Mouse (Mus musculus): ENCODE measurements around the gene Ppp1r9b.

Gene Ppp1r9b

DNA sequence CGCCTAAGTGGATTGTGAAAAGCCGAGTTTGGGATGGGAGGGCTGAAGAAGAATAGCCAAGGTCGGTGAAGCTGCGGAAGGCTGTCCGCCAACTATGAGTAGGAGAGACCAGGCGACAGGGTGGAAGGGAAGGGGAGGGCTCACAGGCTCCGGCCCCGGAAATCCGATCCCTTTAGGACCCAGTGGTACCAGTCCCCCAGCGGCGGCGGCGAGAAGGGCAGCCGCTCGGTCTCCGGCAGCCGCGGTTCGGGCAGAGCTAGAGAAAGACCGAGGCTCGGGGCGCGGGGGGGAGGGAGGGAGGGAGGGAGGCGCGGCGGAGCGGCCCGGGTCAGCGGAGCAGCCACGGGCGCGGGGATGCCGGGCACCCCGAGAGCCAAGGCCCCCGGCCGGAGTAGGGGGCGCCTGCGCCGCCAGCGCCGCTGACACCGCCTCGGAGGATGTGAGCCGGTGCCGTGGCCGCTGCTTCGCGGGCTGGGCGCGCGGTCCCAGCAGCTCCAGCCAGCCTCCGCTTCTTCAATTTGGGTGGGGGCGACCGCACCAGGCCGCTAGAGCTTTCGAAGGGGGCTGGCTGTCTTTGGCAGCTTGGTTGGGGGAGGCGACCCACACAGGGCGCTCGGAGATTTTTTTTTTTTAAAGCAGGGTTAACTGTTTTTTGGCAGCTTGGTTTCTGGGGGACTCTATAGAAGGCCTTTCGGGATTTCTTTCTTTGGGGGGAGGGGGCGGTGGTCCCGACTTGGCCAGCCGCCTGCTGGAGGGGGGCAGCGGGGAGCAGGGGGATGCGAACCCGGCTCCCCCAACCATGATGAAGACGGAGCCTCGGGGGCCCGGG is at the start of gene Ppp1r9b:
Gene Ppp1r9b (plus strand): TSS at position 287 of the 829 bp plus-strand sequence.
- CTCF ChIA-PET = interaction anchor here (0.6 to 0.8 kb wide), 3 partner anchors 10 to 18 kb away, joined by 3 to 5 read pairs (median 5); no protein-coding TSS in a partner anchor

DNA sequence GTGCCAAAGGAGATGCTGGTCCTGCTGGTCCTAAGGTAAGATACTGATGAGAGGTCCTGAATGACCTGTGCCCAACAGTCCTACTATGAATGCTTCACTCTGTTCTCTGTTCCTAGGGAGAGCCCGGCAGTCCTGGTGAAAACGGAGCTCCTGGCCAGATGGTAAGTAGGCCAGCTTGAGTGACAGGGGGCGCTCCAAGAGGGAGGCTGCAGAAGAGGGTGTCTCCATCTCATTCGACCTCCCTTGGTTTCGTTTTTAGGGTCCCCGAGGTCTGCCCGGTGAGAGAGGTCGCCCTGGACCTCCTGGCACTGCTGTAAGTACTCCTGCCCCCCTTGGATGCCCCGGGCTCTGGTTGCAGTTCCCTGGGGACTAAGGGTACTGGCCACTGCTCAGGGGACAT is 49.7 kb upstream of the Ppp1r9b start:
- CTCF ChIA-PET = interaction anchor here (1.1 kb wide), 1 partner anchor 30 kb away, joined by 5 read pairs; no protein-coding TSS in a partner anchor

DNA sequence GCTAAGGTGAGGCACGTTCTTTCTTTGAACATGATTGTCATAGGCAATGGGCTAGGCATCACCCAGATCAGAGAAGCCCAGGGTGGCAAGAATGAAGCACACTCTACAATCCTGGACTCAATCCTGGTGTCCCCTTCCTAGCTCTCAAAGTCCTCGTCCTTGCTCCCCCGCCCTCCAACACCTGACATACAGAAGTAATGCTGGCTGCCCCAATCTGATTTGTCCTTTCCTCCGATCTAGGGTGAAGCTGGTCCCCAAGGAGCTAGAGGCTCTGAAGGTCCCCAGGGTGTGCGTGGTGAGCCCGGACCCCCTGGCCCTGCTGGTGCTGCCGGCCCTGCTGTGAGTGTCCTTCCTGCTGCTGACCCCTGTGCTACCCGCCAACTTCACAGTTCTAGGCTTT is 49.1 kb upstream of the Ppp1r9b start:
- CTCF ChIA-PET = no interaction called here

DNA sequence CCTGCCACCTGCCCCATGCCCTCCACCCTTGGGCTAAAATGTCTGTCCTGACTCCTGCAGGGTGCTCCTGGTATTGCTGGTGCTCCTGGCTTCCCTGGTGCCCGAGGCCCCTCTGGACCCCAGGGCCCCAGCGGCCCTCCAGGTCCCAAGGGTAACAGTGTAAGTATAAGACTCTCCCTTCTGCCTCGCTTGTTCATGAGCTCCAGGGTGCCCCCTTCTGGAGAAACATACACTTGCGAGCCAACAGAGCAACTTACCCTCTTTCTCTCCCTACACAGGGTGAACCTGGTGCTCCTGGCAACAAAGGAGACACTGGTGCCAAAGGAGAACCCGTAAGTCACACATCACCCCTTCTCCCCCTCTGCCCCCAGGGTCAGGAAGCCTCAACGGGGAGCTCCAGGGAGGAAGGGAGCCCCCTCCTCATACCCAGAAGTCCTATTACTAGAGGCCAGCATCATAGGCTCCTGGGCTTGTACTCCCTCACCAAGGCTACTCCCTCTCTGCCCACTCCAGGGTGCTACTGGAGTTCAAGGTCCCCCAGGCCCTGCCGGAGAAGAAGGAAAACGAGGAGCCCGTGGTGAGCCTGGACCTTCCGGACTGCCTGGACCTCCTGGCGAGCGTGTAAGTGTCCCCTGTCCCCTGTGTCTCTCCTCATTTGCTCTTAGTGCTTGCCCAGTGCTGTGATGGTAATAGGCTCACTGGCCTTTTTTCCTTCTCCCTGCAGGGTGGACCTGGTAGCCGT is 48.4 kb upstream of the Ppp1r9b start:
- CTCF ChIA-PET = no interaction called here

DNA sequence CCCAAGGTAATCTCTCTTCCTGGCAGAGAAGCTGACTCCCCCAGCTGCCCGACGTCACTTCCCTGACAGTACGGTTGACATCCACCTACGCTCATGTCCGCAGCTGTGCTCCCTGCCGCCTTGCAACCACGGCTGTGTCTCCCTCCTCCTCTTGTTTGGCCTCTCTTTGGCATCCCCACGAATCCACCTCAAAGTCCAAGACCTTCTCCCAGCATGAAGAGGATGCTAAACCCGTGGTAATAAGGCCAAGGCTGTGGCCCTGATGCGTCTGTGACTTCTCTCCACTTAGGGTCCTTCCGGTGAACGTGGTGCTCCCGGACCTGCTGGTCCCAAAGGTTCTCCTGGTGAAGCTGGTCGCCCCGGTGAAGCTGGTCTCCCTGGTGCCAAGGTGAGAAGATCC is 47.8 kb upstream of the Ppp1r9b start:
- CTCF ChIA-PET = no interaction called here

DNA sequence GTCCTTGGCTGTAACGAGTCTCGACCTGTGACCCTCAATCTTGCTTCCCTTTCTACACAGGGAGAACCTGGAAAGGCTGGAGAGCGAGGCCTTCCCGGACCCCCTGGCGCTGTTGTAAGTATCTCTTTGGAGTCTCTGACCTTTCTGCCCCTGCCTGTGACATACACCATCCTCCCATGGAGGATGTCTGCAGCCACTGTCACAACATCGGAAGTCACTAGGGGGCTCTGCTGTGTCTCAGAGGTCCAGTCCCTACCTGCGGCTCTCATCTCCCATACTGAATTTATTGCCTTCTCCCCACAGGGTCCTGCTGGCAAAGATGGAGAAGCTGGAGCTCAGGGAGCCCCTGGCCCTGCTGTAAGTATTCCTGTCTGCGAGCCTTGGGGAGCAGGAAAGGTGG is 46.5 kb upstream of the Ppp1r9b start:
- CTCF ChIA-PET = no interaction called here

DNA sequence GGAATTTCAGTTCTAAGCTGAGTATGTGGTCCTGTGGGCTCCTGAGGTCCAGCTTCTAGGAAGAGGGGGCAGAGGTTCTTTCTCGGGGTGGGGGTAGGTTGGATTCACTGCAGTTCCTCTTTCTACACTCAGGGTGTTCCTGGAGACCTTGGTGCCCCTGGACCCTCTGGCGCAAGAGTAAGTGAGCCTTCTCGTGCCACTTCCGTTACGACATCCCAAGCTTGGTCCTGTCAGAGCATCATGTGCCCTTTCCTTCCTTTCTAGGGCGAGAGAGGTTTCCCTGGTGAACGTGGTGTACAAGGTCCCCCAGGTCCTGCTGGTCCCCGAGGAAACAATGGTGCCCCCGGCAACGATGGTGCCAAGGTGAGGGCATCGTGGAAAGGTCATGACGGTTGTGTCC is 45.6 kb upstream of the Ppp1r9b start:
- CTCF ChIA-PET = no interaction called here

DNA sequence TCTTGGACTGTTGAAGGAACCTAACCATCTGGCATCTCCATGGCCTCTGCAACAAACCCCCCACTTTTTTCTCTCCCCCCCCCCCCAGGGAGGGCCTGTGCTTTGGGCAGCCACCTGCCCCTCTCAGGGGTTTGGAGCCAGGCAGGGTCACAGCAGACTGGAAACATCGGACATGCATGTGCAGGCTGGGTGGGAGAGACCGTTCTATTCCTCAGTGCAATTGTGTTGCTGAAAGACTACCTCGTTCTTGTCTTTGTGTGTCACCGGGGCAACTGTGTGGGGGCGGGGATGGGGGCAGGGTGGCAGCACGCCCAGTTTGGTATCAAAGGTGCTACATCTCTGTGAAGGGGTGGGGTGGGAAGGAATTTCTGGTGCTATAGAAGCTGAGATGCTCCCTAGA is 38.7 kb upstream of the Ppp1r9b start:
- CTCF ChIA-PET = no interaction called here

DNA sequence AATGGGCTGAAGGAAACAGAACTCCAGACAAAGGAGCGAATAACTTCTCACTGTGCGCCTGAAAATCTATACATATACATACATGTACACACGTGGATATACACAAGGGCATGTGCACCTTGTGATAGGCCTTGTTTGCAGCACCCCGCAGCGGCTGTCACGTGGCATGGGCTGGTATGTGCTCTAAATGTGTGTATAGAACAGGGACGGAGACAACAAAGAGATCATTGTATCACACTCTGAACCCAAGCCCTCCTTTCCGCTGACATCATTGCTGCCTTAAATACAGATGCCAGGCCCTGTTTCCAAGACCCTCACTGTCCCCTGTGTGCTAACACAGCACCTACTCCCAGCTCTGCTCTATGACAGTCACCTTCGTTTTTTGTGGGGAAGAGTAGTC is 35.7 kb upstream of the Ppp1r9b start:
- CTCF ChIA-PET = no interaction called here

DNA sequence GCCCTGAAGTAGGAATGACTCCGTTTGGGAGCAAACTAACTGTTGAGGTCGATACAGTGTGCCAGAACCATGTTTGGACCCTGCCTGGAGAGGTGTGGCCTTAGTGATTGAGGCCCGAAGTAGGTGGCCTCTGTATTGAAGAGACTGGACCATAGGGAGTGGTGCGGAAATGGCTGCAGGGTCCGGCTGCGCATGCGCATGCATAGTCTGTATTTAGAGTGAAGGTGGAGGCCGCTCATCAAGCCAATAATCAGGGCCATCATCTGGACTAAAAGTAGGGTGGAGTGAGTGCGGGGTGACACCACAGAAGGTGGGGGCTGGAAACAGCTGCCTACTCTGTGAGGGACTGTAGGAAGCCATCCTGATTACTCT is 33.2 kb upstream of the Ppp1r9b start:
- CTCF ChIA-PET = no interaction called here

DNA sequence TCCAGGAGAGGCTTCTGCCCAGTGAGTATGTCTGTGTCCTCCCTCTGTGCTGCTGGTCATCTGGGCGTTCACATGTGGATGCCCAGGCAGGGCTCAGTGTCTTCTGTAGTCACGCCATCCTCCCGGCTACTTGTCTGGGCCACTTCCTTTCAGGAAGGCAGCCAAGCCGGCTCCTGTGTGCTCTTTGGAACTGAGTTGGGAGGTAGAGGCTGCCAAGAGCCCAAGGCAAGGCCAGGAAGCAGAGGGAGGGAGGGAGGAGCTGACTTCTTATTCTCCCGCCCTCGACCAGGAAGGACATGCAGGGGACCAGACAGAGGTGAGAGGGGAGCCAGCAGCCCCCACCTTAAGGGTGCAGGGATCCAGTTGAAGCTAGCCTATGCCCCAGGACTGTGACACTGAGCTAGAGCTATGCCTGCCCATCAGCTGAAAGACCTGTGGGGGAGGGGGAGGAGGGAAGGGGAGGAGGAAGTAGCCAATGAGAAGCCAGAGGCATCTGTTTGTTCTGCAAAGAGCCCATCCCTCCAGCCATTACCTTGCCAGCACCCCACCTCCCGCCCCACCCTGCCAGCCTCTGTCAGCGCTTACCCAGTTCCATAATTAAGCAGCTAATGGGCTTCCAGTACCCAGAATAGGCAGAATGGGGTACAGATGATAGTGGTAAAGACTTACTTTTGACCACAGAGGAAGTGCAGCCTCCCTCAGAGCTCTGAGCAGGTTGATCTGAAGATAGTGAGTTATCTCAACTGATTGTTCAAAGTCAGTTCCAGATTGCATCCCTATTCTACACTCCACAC is 32.6 kb upstream of the Ppp1r9b start:
- CTCF ChIA-PET = no interaction called here

DNA sequence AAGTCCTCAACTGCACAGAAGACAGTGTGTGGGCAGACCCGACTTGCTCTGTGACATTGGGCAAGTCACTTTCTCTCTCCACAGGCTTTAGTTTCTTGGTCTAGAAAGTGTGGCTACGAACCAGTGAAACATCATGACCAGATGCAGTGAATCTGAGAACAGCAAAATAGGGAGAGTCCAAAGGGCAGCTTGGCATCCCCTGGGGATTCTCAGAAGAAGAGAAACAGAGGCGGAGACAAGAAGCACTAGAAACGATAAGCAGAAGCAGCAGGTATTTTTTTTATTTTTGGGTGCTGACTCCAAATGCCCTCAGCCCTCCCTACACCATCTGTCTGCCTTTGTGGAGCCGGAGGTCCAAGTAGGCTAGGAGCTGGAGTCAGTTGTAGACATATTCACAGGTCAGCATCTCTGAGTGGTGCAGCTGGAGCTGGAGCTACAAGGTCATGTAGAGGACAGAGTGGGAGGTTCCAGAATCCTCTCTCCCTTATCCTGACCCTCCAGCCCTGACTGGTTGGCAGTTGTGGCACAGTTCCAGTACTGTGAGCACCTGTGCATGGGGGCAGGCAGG is 28.2 kb upstream of the Ppp1r9b start:
- CTCF ChIA-PET = no interaction called here

DNA sequence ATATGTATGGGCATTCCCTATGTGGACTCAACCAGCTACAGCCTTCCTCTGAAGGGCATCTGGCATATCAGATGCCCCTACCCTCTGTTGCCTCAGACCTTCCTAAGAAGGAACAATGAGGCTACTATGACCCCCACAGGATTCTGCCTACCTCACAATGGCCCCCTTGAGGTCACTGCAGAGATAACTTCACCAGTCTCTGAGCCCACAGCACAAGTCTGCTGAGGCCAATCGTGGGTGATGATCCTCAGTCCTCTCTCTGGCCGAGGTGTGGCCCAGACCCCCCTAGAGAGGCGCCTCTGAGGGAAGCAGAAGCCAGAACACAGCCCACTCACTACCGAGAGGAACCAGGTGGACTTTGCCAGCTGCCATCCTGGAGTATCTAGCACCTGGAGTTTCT is 23.4 kb upstream of the Ppp1r9b start, which contains the start of gene Hils1:
Gene Hils1 (plus strand): TSS at position 175 of the 400 bp plus-strand sequence.
- CTCF ChIA-PET = no interaction called here

DNA sequence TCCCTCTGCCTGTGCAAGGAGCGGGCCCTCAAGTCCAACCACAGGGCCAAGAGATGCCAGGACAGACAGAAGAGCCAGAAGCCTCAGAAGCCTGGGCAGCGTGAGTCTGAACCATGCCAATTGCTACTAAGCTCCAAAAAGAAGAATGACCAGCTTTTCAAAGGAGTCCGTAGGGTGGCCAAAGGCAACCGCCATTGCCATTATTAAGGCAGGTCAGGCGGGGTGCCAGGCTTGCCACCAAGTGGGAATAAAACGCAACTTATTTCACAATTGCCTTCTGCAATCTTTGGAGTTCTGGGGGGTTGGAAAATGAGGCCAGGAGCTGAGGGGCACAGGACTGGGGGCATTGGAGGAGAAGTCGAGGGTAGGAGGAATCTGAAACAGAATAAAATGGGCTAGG is 22.6 kb upstream of the Ppp1r9b start:
- CTCF ChIA-PET = no interaction called here

DNA sequence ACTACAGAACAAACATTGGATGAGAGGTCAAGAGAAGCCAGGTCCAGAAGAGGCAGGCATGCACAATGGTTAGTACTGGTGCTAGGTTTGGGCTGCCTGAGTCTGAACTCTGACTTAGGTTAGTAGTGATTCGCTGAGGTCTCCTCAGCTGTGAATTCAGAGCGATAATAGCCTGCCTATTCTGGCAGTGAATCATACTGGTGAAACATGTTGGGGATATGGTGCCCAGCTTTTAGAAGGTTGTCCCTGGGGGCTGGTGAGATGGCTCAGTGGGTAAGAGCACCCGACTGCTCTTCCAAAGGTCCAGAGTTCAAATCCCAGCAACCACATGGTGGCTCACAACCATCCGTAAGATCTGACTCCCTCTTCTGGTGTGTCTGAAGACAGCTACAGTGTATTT is 21.1 kb upstream of the Ppp1r9b start:
- CTCF ChIA-PET = interaction anchor here (0.6 to 0.7 kb wide), 3 partner anchors 16 to 1651 kb away, joined by 3 to 5 read pairs (median 4); no protein-coding TSS in a partner anchor

DNA sequence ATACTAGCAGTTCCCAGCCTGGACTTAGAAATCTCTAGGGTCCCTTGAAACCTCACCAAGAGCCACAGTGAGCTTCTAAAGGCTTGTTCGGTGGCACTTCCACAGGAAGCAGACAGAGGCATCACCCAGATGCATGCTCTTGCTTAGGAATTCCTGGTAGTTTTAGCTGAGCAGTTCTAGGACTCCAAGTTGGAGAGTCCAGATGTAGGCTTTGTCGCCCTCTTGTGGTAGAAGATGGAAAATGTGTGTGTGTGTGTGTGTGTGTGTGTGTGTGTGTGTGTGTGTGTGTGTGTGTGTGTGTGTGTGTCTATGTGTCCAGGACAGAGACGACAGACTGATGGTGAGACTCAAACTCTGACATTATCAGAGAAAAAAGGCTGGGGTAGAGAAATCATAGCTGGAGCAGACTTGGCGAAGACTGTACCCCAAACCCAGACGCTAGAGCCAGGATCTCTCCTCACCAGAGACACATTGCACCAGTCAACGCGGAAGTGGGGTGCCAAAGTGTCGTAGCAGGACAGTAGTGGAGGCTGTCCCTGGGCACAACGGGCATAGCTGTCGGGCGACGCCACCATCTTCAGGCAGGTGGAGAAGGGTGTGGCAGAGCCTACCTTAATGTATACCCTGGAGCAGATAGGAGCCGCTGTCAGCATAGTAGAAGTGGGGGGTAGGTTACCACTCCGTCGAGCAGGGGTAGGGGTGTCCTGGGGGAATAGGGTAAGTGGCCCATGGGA is 20.5 kb upstream of the Ppp1r9b start:
- CTCF ChIA-PET = interaction anchor here (0.6 to 1.1 kb wide), 3 partner anchors 16 to 1650 kb away, joined by 3 to 5 read pairs (median 5); no protein-coding TSS in a partner anchor

DNA sequence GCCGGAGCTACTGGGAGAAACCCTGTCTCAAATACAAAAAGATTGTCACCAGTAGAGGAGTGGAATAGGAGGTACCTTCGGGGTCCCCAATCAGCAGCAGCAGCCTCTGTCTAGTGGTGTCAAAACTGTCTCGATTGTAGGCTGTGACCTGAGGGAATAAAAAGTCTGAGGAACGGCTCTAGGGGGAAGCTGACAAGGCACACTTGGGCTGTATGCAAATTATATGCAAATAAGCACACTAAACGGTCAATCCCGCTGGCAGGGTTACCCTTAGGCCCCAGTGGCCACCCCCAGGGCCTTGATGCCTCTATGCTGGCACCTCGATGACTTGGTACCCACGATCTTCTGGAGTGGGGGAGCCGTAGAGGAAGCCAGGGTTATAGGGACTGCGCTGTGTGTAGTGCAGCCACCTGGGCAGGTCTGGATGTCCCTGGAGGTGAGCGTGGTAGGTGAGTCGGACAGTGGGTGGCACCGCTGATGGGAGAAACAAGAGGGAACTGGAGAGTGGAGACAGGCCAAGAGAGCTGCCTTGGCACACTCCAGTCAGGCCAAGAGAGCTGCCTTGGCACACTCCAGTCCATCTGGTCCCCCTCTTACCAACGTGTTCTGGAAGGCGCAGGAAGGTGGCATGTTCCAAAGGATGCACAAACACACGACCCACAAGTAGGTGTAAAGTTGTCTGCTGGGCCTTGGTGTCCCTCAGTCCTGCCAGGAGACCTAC is 18.8 kb upstream of the Ppp1r9b start:
- CTCF ChIA-PET = no interaction called here

DNA sequence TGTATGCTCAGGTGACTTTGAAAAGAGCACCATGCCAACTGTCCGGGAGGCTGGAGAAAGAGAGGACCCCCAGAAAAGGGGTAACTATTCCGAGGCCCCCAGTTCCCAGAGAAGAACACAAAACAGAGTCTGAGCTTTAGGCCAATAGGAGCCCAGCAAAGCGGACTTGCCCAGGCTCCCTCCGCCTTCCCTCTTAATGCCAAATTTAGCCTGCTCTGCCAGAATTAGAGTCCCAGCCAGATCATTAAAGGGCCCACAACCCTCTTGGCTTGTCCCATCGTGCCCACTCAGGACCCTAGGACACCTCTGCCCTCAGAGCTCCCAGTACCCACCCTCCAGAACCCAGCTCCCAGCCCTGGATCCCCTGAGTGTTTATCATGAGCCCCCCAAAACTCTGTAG is 17.9 kb upstream of the Ppp1r9b start:
- CTCF ChIA-PET = interaction anchor here (0.6 kb wide), 1 partner anchor 18 kb away, joined by 5 read pairs; no protein-coding TSS in a partner anchor

DNA sequence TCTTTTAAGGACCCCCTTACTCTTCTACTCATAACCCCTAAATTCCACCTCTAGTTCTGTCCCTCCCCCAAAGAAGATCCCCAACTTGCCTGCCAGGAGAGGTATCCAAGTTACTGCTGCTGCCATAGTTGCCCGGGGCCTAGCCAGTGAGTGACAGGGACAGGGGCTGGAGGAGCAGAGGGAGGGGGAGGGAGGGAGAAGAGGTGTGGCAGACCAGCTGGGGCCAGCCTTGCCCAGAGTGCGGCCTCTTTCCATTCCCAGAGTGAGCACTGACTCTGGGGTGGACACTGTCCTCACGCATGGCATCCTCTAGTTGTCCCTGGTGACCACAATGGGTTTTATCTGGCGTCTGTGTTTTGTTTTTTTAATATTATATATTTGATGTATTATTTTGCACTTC is 17.5 kb upstream of the Ppp1r9b start:
- CTCF ChIA-PET = interaction anchor here (0.6 kb wide), 1 partner anchor 17 kb away, joined by 5 read pairs; no protein-coding TSS in a partner anchor

DNA sequence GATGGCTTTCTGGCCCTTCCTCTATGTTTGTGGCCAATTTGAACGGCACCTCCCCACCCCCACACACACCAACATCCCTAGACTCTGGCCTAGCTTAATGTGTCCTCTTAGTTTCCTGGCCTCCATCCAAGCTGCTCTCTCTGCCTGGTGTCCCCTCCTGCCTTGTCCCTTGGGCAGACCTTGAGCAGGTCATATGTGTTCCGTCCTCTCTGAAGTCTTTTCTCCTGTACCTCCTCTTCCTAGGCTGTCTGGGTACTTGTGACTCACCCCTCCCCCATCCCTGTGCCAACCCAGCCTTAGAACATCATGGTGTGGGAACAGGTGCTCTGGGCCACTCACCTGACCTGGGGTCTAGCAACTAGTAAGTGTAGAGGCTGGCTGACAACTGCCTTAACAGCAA is 15.9 kb upstream of the Ppp1r9b start:
- CTCF ChIA-PET = no interaction called here

Measured in spleen, embryonic (tissue).